Mouse (Mus musculus) fat pad, adult 2 months (tissue): ENCODE measurements at regions not wholly inside any gene's neighbourhood (a gene's known extent, or its start where the extent isn't known, plus 50 kb on each side); places are given as distances from the start of the nearest gene placed in this dataset.

Experiments
- DNase-seq: peaks from one replicate; pipeline ENCODE4 v3.0.0-alpha.2; 2011; ENCODE audit warnings: low read depth, low spot score; ENCODE audit errors: extremely low read depth

DNA sequence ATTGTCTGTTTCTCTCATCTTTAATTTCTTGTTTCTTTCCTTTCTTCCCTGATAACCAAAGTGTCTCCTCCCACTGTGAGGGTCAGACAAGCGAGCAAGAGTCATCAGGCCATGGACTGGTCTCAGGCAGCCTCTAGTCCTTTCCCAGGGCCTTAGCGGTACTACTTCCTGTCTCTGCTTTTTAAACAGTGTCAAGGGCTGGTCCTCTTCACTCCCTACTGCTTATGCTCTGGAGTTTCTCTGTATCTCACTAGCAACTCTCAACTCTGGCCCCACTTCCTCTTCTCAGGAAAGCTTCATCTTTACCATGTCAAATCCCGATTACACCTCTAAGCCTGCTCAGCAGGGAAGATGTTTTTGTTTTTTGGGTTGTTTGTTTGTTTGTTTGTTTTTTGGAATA lies 124.1 kb downstream of the Pten start:
- DNase-seq = no peak

DNA sequence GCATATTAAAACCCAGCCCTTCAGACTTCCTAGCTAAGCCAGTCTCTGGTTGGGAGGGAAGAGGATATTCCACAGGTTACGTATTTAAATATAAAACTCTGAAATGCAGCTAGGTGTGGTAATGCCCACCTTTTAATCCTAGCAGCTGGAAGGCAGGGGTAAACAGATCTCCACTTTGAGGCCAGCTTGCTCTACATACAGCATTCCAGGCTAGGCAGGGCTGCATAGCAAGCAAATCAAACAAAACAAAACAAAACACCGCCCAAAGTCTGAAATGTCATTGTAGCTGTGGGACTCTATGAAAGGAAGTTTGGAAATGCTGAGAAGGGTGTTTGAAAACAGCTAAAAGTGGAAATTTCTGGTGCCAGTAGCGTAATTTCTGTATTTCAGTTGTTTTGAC lies 127.0 kb downstream of the Pten start:
- no peak for DNase-seq

DNA sequence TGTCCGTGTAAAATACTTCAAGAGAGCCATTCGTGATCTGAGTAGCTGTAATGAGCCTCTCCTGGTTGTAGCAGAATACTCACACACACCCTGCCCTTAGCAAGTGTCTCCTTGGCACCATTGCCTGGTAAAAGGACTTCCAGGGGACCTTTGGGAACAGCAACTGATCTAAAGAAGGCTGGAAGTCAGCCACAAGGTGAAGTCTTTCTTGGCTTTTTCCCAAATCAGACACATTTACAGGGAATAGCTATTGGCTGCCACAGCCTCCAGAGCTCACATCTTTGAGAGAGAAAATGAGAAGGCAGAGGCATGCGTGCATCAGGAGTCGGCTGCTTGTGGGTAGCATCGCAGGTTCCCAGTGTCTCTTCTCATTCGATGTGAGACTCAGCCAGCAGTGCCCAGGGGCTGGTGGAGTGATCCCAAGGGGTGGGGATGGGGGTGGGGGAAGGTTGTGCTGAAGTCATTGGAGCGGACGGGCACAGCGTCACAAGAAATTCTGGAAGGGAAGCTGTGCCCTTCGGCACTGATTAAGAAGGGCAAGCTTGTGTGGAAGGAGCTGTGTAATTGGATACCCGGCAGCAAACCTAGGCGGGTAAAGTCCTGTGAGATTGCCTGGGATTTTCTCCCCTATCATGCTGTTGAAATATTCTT lies 128.3 kb downstream of the Pten start:
- DNase-seq = no peak

DNA sequence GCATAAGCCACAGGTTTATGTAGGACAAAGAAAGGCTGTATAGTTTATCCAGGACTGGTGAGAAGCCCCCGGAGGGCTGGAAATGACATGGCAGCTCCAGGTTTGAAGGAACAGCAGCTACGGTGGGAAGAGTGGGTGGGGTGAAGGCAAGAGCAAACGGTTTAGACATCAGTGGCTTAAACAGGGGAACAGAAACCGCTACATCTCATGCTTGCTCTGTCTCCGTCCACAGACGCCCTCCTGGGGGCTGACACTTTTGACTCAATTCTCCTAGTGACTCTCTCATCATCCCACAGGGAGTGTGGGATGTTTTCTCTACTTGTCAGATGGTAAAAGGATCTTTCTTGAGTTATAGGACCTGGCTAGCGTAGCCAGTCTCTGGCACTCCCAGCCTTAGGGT lies 129.9 kb downstream of the Pten start:
- no peak for DNase-seq

DNA sequence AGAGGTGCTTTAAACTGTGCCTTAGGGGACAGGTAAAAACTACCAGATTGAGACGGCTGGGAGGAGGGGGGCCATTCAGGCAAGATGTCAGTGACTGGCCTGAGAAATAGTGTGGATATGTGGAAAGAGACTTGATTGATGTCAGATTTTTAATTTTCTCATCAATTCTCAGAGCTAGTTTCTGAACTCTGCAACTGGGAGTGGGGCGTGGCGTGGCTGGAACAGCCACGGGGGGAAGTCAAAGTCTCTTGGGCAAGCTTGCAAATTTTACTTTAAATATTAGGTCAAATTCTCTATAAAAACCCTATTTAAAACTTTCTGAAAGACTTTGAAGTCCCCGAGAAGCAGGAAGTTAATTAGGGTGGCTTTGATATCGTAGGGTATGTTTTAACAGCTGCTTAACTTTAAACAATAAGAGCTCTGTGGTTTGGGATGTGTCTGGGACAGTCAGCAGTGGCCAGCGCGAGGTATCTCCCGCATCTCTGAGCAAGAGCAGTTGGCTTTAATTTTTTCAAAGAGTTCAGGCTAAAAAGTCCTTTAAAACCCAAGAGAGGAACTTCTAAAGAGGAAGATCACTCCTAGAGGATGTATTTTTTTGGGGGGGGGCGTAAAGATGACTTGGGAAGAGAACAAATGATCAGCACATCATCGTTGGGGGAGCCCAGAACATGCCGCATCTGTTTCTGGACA lies 131.5 kb downstream of the Pten start:
- no peak for DNase-seq

DNA sequence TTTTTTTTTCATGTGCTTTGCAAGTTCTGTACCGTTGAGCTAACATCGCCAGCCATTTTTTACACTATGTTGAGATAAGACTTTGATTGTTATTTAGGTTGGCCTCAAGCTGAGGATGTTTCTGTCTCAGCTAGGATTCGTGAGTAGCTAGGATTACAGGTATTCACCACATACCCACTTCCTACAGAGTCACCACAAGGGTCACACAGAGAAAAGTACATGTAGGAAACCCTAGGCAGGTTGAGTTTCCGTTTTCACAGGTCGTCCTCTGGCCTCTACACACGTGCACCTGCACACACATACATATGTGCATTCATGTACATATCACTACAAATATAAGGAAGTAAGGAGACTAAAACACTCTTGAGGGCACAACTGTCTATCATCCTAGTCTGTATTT lies 133.5 kb downstream of the Pten start:
- DNase-seq = no peak

DNA sequence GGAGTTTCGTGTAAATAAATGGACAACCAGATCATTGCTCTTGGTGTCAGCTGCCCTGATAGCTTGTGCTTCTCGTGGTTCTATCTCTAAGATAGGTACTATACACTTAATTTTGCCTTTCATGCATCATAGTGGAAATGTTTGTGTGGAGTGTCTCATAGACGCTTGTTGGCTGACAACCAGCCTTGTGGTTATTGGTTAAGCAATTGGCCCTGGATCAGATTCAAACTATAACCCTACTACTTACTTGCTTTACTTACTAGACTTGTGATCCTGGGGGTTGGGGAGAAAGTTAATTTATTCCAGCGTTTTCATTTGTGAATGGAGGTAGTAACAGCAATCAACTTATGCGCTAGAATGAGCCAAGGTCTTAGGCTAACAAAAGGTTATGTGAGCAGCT lies 135.2 kb downstream of the Pten start:
- no peak for DNase-seq

DNA sequence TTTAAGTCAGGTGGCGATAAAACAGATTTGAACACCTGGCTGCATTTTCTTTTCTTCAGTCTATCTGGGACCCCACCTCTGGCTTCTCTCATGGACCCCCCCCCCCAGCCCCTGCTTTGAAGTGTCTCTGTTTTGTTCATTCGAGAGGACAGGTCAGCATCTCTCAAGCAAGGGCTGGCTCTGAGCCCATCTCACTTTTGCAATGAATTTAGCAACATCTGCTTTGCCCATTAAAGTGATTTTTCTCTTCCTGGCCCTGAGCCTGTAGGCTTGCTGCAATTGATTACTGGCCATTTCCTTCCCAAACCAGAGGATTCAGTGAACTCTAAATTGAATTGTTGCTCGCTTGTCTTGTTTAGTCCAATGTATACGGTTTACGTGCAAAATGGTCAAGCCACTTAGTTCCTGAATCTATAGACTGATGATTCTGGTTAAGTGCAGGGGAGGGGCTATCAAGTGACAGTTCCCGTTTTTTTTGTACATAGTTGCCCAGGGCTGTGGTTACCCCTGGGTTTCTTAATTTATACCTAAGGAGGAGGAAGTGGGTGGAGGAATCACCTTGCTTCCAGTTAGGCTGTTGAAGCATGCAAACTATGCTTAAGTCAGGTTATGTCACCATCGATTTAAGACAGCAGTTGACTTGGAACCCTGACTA lies 146.3 kb downstream of the Pten start:
- DNase-seq = no peak

DNA sequence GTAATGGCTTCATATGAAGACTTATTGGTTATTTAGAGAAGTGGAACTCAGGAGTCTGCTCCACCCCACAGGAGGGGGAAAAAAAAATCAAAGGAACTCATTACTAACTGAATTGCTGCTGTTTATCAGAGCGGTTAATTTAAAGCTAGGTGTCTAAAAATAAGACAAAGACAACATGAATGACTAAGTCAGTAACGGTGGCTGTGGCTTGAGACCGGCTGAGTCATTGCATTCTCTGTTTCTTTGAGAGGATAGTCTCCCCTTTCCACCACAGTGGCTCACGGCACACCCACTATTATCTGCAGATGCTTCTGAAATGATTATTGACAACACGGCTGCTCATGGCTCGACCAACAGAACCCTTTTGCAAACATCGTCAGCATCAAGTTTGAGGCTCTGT lies 147.2 kb downstream of the Pten start:
- no peak for DNase-seq

DNA sequence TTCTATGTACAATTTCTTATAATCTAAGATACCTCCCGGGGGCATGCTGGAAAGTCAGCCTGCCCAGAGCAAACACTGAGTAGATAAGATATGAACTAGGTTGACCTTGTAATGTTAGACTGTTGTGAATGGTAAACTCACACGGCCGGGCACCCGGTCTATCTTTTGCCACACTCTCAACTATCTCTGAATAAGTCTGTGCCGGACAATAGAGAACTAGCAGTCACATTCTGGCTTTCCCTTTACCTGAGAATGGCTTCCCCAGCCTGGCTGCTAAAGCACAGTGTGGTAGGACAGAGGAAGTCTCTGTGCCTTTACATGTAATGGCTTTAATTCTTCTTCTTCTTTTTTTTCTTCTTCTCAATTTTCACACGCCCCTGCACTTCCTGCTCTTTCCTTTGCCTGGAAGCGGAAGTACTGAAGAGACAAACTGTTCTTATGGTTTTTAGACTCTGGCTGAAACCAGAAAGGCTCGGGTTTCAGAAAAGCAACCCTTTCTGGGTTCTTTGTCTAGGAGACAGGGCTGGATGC lies 148.7 kb downstream of the Pten start:
- no peak for DNase-seq

DNA sequence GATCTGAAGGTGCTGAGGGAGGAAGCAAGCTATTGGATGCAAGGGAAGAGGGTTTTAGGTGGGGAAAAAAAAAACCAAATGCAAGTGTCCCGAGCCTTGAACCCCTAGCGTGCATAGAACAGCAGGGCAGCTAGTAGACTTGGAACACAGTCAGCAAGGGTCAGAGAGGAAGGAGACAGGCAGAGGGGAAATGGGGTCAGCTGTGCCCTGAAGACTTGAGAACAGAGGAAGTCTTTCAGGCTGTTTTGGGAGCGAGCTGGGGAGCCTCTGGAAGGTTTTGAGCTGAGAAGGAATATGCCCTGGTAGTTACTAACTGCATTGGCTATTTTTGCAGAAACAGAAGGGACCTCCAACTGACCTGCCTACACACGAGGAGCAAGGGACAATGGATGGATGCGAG lies 149.5 kb downstream of the Pten start:
- DNase-seq = no peak

DNA sequence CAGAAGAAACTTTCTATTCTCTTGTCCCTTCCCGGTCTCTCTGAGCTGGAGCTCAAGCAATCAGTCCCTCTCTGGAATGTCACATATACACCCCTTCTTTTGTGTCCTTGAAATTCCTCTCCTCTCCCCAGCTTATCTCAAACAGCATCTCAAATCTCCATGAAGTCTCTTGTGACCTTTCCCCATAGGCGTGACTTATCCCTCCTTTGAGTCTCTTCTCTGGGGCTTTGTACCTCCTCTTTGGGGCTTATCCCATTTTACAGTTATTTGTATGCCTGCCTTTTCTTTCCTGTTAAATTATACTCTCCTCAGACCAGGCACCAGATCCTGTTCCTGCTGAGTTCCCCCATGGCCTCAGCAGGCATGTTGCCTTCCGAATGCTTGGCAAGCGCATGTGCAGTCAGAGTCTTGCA lies 152.8 kb downstream of the Pten start:
- DNase-seq = no peak

DNA sequence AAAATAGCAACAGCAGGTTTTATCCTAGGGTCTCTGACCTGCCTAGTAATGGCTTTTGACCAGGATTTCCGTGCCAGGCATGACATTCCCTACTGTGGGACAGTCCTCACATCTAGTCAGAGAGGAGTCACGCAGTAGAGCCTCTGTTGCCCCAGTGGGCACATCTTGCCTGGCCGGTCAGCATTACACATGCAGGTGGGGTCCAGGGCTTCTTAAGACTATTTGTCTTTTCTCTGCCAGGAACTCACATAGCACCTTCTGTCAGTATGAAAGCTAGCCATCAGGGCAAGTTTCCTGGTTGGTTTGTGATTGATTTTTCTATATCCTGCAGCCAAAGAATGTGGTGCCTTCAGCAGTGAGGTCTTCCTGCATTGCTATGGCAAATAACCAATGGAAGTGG lies 155.0 kb downstream of the Pten start:
- DNase-seq = no peak

DNA sequence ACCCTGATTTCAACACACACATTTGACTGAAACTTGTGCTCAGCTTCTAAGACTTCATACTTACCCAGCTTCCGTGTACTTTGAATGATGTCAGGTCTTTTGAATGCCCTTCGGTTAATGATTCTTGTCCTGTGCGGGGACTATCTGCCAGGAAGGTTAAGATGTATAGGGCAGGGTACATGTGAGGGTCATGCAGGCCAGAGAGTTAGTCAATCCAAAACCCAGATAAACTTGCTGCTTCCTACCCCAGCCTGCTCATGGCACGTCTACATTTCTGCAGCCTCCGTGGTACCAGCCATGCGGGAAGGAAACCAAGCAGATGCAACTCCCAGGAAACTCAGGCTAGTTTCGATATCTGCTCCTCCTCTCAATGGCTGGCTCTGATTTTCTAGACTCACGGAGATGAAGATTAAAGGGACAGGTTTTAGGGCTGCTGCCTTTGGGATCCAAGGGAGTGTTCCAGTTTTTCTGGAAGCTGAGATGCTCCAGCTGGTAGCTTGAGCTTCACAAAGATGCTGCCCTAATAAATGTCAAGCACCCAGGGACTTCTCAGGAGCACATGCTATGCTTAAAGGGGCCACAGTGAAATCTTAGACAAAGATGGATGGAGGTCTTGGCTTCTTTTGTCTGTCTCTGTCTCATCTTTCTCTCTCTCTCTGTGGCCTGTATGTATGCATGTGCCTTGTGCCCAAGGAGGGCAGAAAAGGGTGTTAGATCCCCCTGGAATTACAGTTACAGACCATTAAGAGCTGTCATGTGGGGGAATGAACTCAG lies 159.4 kb downstream of the Pten start:
- no peak for DNase-seq

DNA sequence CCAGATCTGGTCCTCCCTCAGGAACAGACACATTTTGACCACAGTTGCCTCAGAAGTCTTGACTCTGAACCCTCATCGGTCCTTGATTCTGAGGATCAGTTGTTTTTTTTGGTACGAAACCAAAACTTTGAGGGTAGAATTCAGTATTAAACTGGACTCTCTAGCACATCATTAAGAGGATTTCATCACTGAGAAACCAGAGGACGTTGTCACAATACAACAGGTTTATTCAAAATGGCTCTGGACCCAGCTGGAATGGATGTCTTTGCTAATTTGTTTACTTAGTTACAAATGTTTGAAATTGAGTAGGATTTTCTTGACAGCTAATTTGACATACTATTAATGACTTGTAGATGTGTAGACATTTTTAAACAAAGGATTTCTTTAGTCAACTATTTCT lies 163.7 kb downstream of the Pten start:
- DNase-seq = no peak

DNA sequence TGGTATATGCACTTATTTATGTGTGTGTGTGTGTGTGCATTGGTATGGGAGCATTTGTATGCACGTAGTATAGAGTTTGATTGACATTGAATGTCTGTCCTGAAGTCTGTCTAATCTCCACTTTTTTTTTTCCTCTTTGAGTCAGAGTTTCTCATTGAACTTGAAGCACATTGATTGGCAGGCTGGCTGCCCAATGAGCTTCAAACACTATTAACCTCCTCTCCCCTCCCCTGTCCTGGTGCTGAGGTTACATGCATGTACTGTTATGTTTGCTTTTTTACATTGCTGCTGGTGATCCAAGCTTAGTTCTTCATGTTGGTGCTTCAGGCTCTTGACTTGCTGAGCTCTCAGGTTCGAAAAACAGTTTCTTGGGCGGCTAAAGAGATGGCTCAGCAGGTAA lies 166.6 kb downstream of the Pten start:
- DNase-seq = no peak

DNA sequence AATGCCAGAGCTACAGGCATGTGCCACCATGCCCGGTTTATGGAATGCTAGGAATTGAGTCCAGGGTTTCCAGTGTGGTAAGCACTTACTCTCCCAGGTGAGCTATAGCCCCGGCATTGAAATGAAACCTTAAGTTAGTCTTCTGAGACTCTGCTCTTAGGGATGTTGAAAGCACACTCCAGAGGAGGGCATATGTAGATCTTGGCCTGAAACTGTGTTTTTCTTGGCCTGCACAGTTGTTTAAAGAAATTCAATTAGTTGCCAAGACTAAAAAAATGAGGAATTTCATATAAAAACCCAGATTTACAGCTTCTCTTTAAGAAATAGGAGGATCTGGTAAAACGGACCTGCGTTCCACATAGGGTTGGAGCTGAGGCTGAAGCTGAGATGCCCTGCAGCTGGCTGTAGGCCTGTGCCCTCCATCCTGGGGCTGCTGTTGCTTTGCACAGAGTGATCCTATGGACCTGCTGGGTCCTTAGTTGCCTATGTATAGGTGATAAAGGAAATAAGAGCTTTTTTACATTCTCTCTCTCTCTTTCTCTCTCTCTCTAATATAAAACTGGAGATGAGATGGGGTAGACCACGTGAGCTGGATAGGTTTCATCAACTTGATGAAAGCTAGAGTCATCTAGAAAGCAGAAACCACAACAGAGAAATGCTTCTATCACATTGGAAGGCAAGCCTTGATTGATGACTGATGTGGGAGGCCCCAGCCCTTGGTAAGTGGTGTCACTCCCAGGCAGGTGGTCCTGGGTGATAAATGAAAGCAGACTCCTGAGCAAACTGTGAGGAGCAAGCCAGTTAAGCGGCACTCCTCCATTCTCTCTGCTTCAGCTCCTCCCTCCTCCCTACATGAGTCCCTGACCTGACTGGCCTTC lies 168.6 kb downstream of the Pten start:
- no peak for DNase-seq

DNA sequence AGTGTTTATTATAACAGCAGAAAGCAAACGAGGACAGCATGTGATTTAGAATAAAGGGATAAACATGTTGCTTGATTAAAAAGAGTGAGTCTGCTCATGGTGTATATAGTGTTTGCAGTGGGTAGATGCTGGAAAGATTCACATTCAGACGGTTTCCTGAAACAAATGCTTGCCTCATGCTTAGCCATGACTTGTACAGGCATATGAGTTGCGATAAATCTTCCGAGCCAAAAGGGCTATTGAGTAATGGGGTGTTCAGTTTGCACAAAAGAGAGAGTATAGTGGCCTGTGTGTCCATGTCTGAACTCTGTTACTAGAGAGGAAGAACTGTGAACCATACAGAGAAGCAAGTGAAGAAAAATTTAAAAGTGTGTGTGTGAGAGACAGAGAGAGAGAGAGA lies 169.3 kb downstream of the Pten start:
- DNase-seq = peak; percentile 51

DNA sequence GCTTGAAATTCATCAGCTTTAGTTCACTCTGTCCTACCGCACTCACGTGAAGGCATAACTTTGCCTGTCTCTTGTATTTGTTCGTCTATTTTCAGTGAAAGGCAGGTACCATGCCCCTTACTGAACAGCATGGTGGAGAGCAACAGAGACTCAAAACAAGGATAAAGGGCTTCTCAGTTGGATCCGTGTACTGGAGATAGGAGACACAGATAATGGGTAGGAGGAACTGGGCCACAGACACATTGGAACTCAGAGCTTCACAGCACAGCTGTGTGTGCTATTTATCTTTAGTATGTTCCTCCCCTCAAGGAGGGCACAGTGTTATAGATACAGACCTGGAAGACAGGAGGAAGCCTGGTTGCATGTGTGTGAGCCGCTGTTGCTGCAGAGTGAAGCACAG lies 176.4 kb downstream of the Pten start:
- no peak for DNase-seq

DNA sequence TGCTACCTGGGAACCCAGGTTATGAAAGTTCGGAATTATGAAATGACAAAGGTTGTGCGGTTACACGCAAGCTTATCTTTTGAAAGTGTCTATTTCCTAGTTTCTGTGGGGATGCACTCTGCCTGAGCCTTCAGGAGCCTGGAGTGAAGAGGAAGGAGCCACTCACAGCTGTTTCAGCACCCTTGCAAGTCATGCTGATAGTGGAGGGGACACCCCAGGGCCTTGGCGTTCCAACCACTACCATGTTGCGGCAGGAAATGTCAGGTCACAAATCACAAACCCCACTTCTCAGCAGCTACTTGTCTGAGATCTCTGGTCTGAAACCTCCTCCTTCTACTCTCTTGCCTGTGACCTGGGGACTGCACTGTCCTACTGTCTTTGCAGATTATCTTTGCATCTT lies 178.3 kb downstream of the Pten start:
- no peak for DNase-seq

DNA sequence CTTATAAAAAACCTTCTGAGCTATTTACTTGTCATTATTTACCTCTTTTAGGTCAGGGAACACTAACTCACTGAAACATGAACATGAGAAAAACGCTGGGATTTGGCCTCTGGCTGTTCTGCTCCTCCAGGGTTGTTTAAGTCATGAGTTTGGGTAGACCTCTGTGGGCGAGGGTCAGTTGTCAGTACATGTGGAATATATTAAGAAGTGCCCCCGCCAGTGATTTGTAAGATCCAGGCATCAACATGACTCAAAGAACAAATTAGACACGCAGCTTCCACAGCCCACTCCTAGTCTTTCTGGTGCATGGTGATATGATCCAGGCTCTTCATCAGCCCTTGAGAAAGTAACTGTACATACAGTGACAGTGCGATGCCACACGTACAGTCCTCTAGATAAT lies 180.3 kb downstream of the Pten start:
- DNase-seq = no peak
